Mouse (Mus musculus): ENCODE measurements around the gene Actl6b. TPM values are rescaled to one million over a fixed set of nuclear protein-coding genes. Genes with fewer than 3 reads are reported as not detected.
A peak's percentile ranks its signal among the peaks of the same experiment; 100 is the strongest.

Gene Actl6b
- polyA plus RNA-seq, 1 experiment from 2014 or later = not detected

GRCm38 (mm10) chr5:137570181-137570580, 16.9 kb downstream of the Actl6b start:
- no peak for ATAC-seq (ENCODE audit: insufficient read depth)
- Histone ChIP-seq H3K4me3 (ENCODE audit: low read depth, low read length) (no peak overlapping the region; the same call in 1 of the 2 replicates), H3K9me3 (ENCODE audit: low read depth, low read length) (no peaks in the 10 kb centered on the region), H3K9ac (no peak overlapping the region), H3K27me3 (ENCODE audit: insufficient read depth, low read length) (peaks cover 5% of the 10 kb centered on the region; the same call in 1 of the 2 replicates), H3K4me2 (peak overlapping the region; percentile 32; the same call in 1 of the 2 replicates), H3K36me3 (ENCODE audit: insufficient read depth) (no peaks in the 10 kb centered on the region), H3K27ac (ENCODE audit: low read depth) (no peak overlapping the region), H3K4me1 (ENCODE audit: insufficient read depth) (peaks cover 4% of the 10 kb centered on the region; the same call in 1 of the 2 replicates)
- DNase-seq = no peak
- no peak for TF ChIP-seq CTCF (IDR thresholded peaks at IDR 0.05; ENCODE audit: low read depth)
- 37% methylated on average over 7 of the region's 7 CpGs for WGBS

DNA sequence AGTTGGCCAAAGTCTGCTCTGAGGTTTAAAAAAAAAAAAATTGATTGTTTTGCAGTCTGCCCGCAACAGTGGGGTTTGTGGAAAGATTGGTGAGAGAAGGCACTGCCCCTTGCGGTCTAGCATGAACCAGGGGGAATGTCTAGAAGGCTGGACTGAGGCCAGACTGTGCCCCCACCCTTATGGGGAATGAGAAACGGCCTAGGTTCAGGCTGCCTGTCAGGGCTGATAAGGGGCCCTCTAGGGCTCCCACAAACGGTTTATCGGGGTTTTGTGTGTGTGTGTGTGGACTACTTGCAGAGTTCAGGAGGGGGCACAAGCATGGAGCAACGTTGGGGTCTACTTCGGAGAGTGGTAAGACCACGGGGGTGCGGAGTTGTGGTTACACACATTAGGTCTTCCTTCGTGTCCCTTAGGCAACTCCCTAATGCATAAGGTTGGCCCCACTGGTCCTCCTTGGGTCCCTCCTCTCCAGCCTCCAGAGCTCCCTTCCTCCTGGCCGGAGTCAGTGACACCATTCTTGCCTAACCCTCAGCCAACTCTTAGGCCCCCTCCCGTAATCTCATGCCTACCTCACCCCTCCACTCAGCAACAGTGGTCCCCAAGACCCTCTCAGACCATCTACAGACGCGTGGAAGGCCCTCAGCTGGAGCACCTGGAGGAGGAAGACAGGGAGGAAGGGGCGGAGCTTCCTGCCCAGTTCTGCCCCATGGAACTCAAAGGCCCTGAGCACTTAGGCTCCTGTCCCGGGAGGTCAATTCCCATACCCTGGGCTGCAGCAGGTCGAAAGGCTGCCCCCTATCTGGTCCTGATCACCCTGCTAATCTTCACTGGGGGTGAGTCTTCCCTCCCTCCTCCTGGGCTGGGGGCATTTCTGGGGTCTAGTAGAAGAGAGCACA, 17.6 kb downstream of the Actl6b start:
- Histone ChIP-seq H3K9ac (no peak overlapping the region; the same call in 1 of the 2 replicates), H3K4me1 (ENCODE audit: insufficient read depth) (peaks cover 4% of the 10 kb centered on the region; the same call in 1 of the 2 replicates), H3K36me3 (ENCODE audit: insufficient read depth) (no peaks in the 10 kb centered on the region), H3K9me3 (ENCODE audit: low read depth, low read length) (no peaks in the 10 kb centered on the region), H3K27me3 (ENCODE audit: insufficient read depth, low read length) (peaks cover 5% of the 10 kb centered on the region; the same call in 1 of the 2 replicates), H3K4me3 (ENCODE audit: low read depth, low read length) (peak overlapping the region; percentile 12; the same call in 1 of the 2 replicates), H3K27ac (ENCODE audit: low read depth) (no peak overlapping the region), H3K4me2 (peak overlapping the region; percentile 32; the same call in 1 of the 2 replicates)
- no peak for TF ChIP-seq CTCF (IDR thresholded peaks at IDR 0.05; ENCODE audit: low read depth)
- ATAC-seq (ENCODE audit: insufficient read depth) = peak; percentile 25; the same call in 1 of the 2 replicates
- 67% methylated on average over 17 of the region's 17 CpGs for WGBS
- DNase-seq = no peak

GRCm38 (mm10) chr5:137574470-137574901, 21.2 kb downstream of the Actl6b start:
- H3K27me3 ChIP-seq (ENCODE audit: insufficient read depth, low read length) = peaks cover 5% of the 10 kb centered on the region; the same call in 1 of the 2 replicates
- ATAC-seq (ENCODE audit: insufficient read depth) (peak; percentile 41; the same call in 1 of the 2 replicates), DNase-seq (peak; percentile 42)
- no peak overlapping the region for H3K27ac ChIP-seq (ENCODE audit: low read depth)
- no peaks in the 10 kb centered on the region for H3K9me3 ChIP-seq (ENCODE audit: low read depth, low read length)
- H3K9ac ChIP-seq = 0 out of 2 replicates have a peak overlapping the region, but pooled peaks have one; percentile 20
- peak overlapping the region; percentile 53 for H3K4me2 ChIP-seq
- H3K36me3 ChIP-seq (ENCODE audit: insufficient read depth) = no peaks in the 10 kb centered on the region
- TF ChIP-seq CTCF (IDR thresholded peaks at IDR 0.05; ENCODE audit: low read depth) = peak; percentile 33
- WGBS = 11% methylated on average over 27 of the region's 27 CpGs
- H3K4me1 ChIP-seq (ENCODE audit: insufficient read depth) = peaks cover 3% of the 10 kb centered on the region; the same call in 1 of the 2 replicates
- H3K4me3 ChIP-seq (ENCODE audit: low read depth, low read length) = peak overlapping the region; percentile 20; the same call in 1 of the 2 replicates

- Histone ChIP-seq H3K9me3 (ENCODE audit: low read depth, low read length) (no peaks in the 10 kb centered on the region), H3K27me3 (ENCODE audit: insufficient read depth, low read length) (peaks cover 5% of the 10 kb centered on the region; the same call in 1 of the 2 replicates), H3K4me1 (ENCODE audit: insufficient read depth) (no peaks in the 10 kb centered on the region), H3K27ac (ENCODE audit: low read depth) (no peak overlapping the region), H3K4me2 (no peak overlapping the region), H3K4me3 (ENCODE audit: low read depth, low read length) (no peak overlapping the region), H3K36me3 (ENCODE audit: insufficient read depth) (no peaks in the 10 kb centered on the region), H3K9ac (no peak overlapping the region)
- no peak for TF ChIP-seq CTCF (IDR thresholded peaks at IDR 0.05; ENCODE audit: low read depth)
- DNase-seq = no peak
- ATAC-seq (ENCODE audit: insufficient read depth) = no peak
- WGBS = 76% methylated on average over 6 of the region's 6 CpGs
Observed at GRCm38 (mm10) chr5:137580246-137580645, 26.9 kb downstream of the Actl6b start.

GRCm38 (mm10) chr5:137582702-137583101, 29.4 kb downstream of the Actl6b start:
- Histone ChIP-seq H3K9me3 (ENCODE audit: low read depth, low read length) (no peaks in the 10 kb centered on the region), H3K9ac (no peak overlapping the region), H3K4me1 (ENCODE audit: insufficient read depth) (no peaks in the 10 kb centered on the region), H3K4me2 (peak overlapping the region; percentile 63; the same call in 1 of the 2 replicates), H3K27me3 (ENCODE audit: insufficient read depth, low read length) (peaks cover 5% of the 10 kb centered on the region; the same call in 1 of the 2 replicates), H3K27ac (ENCODE audit: low read depth) (no peak overlapping the region), H3K36me3 (ENCODE audit: insufficient read depth) (no peaks in the 10 kb centered on the region), H3K4me3 (ENCODE audit: low read depth, low read length) (no peak overlapping the region)
- no peak for TF ChIP-seq CTCF (IDR thresholded peaks at IDR 0.05; ENCODE audit: low read depth)
- DNase-seq (peak; percentile 37), ATAC-seq (ENCODE audit: insufficient read depth) (no peak)
- WGBS = 27% methylated on average over 8 of the region's 8 CpGs

- peak overlapping the region; percentile 63 for H3K4me2 ChIP-seq
- DNase-seq = peak; percentile 77
- H3K27ac ChIP-seq (ENCODE audit: low read depth) = no peak overlapping the region
- no peaks in the 10 kb centered on the region for H3K36me3 ChIP-seq (ENCODE audit: insufficient read depth)
- H3K9me3 ChIP-seq (ENCODE audit: low read depth, low read length) = no peaks in the 10 kb centered on the region
- 15% methylated on average over 27 of the region's 27 CpGs for WGBS
- peak overlapping the region; percentile 47 for H3K9ac ChIP-seq
- no peaks in the 10 kb centered on the region for H3K4me1 ChIP-seq (ENCODE audit: insufficient read depth)
- ATAC-seq (ENCODE audit: insufficient read depth) = peak; percentile 76
- peak; percentile 37; the same call in 1 of the 2 replicates for TF ChIP-seq CTCF (IDR thresholded peaks at IDR 0.05; ENCODE audit: low read depth)
- H3K27me3 ChIP-seq (ENCODE audit: insufficient read depth, low read length) = peaks cover 5% of the 10 kb centered on the region; the same call in 1 of the 2 replicates
- H3K4me3 ChIP-seq (ENCODE audit: low read depth, low read length) = peak overlapping the region; percentile 36
Observed at GRCm38 (mm10) chr5:137583670-137584169, 30.4 kb downstream of the Actl6b start.
